Mouse (Mus musculus) urinary bladder, postnatal 25 days (tissue): ENCODE data around the gene Tdgf1.
A peak's percentile ranks its signal among the peaks of the same experiment; 100 is the strongest.

Experiments
- DNase-seq: peaks from one replicate; pipeline ENCODE4 v3.0.0; 2022; ENCODE audit warnings: low spot score

Tdgf1 gene

GRCm38 (mm10) chr9:110945926-110946325 is at the start of gene Tdgf1:
TSS of gene Tdgf1 (minus strand) at chr9:110946158.
- DNase-seq, result no peak

GRCm38 (mm10) chr9:110994716-110995172 is 48.8 kb upstream of the Tdgf1 start:
- DNase-seq, result peak; percentile 60

- DNase-seq, result no peak
These were observed 47.3 kb upstream of the Tdgf1 start for GRCm38 (mm10) chr9:110993281-110993709.

- no peak for DNase-seq
These were observed 44.2 kb upstream of the Tdgf1 start, which contains the start of gene Rtp3 for GRCm38 (mm10) chr9:110990204-110990603. TSS of gene Rtp3 (minus strand) at chr9:110990583.

- DNase-seq, result no peak
These were observed 43.6 kb upstream of the Tdgf1 start for GRCm38 (mm10) chr9:110989543-110989942.

- DNase-seq, result no peak
These were observed 43.2 kb upstream of the Tdgf1 start for GRCm38 (mm10) chr9:110989141-110989540.

- DNase-seq, result no peak
These were observed 42.1 kb upstream of the Tdgf1 start for GRCm38 (mm10) chr9:110988078-110988477.

- DNase-seq, result no peak
These were observed 41.4 kb upstream of the Tdgf1 start for GRCm38 (mm10) chr9:110987331-110987730.

GRCm38 (mm10) chr9:110985951-110986350 is 40.0 kb upstream of the Tdgf1 start:
- no peak for DNase-seq

GRCm38 (mm10) chr9:110985541-110985940 is 39.6 kb upstream of the Tdgf1 start:
- no peak for DNase-seq

- DNase-seq, result no peak
These were observed 38.1 kb upstream of the Tdgf1 start for GRCm38 (mm10) chr9:110984096-110984495.

GRCm38 (mm10) chr9:110982351-110982750 is 36.4 kb upstream of the Tdgf1 start:
- no peak for DNase-seq

GRCm38 (mm10) chr9:110979411-110979810 is 33.5 kb upstream of the Tdgf1 start:
- DNase-seq, result no peak

- no peak for DNase-seq
These were observed 19.9 kb upstream of the Tdgf1 start for GRCm38 (mm10) chr9:110965910-110966231.

- DNase-seq, result no peak
These were observed 19.3 kb upstream of the Tdgf1 start for GRCm38 (mm10) chr9:110965062-110965909.

- no peak for DNase-seq
These were observed 17.7 kb upstream of the Tdgf1 start for GRCm38 (mm10) chr9:110963566-110964115.

GRCm38 (mm10) chr9:110961386-110961785 is 15.4 kb upstream of the Tdgf1 start:
- no peak for DNase-seq

- DNase-seq, result no peak
These were observed 14.5 kb upstream of the Tdgf1 start for GRCm38 (mm10) chr9:110960230-110961149.

GRCm38 (mm10) chr9:110959669-110960068 is 13.7 kb upstream of the Tdgf1 start:
- DNase-seq, result no peak

GRCm38 (mm10) chr9:110955962-110956361 is 10.0 kb upstream of the Tdgf1 start:
- DNase-seq, result no peak

- no peak for DNase-seq
These were observed 8.9 kb upstream of the Tdgf1 start for GRCm38 (mm10) chr9:110954681-110955445.
